Mouse (Mus musculus) bone marrow macrophage, adult 2 months (primary cell): ENCODE measurements around the gene H2-M5.

Source experiments
- CTCF ChIP-seq: IDR thresholded peaks from 2 replicates; pipeline ENCODE4 v1.5.1; 2012; ENCODE audit warnings: low read depth, mild to moderate bottlenecking, low read length, moderate library complexity
- POLR2A ChIP-seq: IDR thresholded peaks from 2 replicates; pipeline ENCODE4 v1.6.1; 2012; ENCODE audit warnings: mild to moderate bottlenecking, low read depth, low read length, borderline replicate concordance

GRCm38 (mm10) chr17:36938056-36938455, 51.3 kb downstream of the H2-M5 start:
- TF ChIP-seq CTCF (no peak), POLR2A (no peak)
